In genomic region chr8:121955825-121956500, GRCm38 (mm10) we compare ENCODE assay signal across 15 mouse cellular contexts. TPM values are rescaled to one million over a fixed set of nuclear protein-coding genes. Genes with fewer than 3 reads are reported as not detected.
DNase-seq lines count a peak whose midpoint lies in the region; ATAC-seq and TF ChIP-seq lines count a peak whose summit lies in the region.
"Had no signal": no experiment of that assay in that cellular context is flagged by ENCODE, and none has a peak within 500 bp of the region (broad histone marks: within the 10 kb centered on the region; RNA-seq: fewer than 3 reads in every experiment).

No protein-coding gene starts in this region.

- no peak for DNase-seq in heart, adult 2 months
- no peak for DNase-seq in heart, adult 8-10 months (ENCODE audit: low spot score)
- peak; percentile 100 for DNase-seq in 416B (ENCODE audit: low read depth)
- peak; percentile 60 for DNase-seq in c-Kit-positive CD71-negative TER-119-negative erythroid progenitor cells, embryonic 14.5 days (ENCODE audit: low read depth)
- DNase-seq in liver, embryonic 14.5 days (ENCODE audit: low read depth in 3 of 3, low spot score in 3 of 3) = peak in 1 of 3 experiments; percentile 46
- DNase-seq in left cerebral cortex, adult 2 months (ENCODE audit: extremely low spot score in 1 of 2, low spot score in 2 of 2) = no peak
- DNase-seq in right cerebral cortex, postnatal 25 days = no peak
- no peak for DNase-seq in lung, postnatal 14 days
- DNase-seq: forebrain, postnatal 0 days; layer of hippocampus, adult 9-11 months had no signal

- H3K27ac ChIP-seq in heart, adult 2 months = no peak overlapping the region
- H3K27ac ChIP-seq in liver, embryonic 14.5 days = peak overlapping the region; percentile 4; the same call in 1 of the 2 replicates
- H3K27ac ChIP-seq in left cerebral cortex, adult 2 months = no peak overlapping the region
- H3K27ac ChIP-seq: limb, embryonic 12.5 days had no signal

- no peak for TF ChIP-seq CTCF in heart, adult 2 months (IDR thresholded peaks at IDR 0.05)
- TF ChIP-seq CTCF in liver, embryonic 14.5 days (IDR thresholded peaks at IDR 0.05; ENCODE audit: low read depth) = no peak
- no peak for TF ChIP-seq CTCF in left cerebral cortex, adult 2 months (IDR thresholded peaks at IDR 0.05)

- H3K4me1 ChIP-seq in heart, adult 2 months (ENCODE audit: control insufficient read depth, insufficient read depth, low read length) = peaks cover 5% of the 10 kb centered on the region
- peaks cover 23 to 38% of the 10 kb centered on the region in 2 experiments for H3K4me1 ChIP-seq in liver, embryonic 14.5 days (replicated peaks; ENCODE audit: control insufficient read depth in 2 of 2, insufficient read depth in 2 of 2, low read length in 1 of 2)

- peaks cover 4% of the 10 kb centered on the region; the same call in 1 of the 2 replicates for H3K36me3 ChIP-seq in heart, adult 2 months (ENCODE audit: control insufficient read depth, insufficient read depth, low read length)
- H3K36me3 ChIP-seq in liver, embryonic 14.5 days (replicated peaks; ENCODE audit: control insufficient read depth, insufficient read depth, low read depth) = peaks cover 3% of the 10 kb centered on the region; the same call in 1 of the 2 replicates

- no peak overlapping the region for H3K4me3 ChIP-seq in heart, adult 2 months
- no peak overlapping the region for H3K4me3 ChIP-seq in liver, embryonic 14.5 days (ENCODE audit: insufficient read depth in 1 of 2, low read depth in 2 of 2, low read length in 2 of 2)
- H3K4me3 ChIP-seq in left cerebral cortex, adult 2 months = no peak overlapping the region
- H3K4me3 ChIP-seq: limb, embryonic 12.5 days had no signal

- peak overlapping the region; percentile 25 for H3K4me2 ChIP-seq in liver, embryonic 14.5 days (ENCODE audit: low read depth)
- H3K4me2 ChIP-seq: limb, embryonic 12.5 days had no signal

- TF ChIP-seq EP300 in heart, adult 2 months (IDR thresholded peaks at IDR 0.05; ENCODE audit: insufficient read depth, low read depth, low read length) = no peak
- TF ChIP-seq EP300 in liver, embryonic 14.5 days (IDR thresholded peaks at IDR 0.05; ENCODE audit: low read depth) = peak; percentile 65

- no peak overlapping the region for H3K9ac ChIP-seq in heart, adult 2 months (ENCODE audit: low read depth, low read length)
- H3K9ac ChIP-seq in liver, embryonic 14.5 days (replicated peaks) = no peak overlapping the region
- H3K9ac ChIP-seq: forebrain, postnatal 0 days; limb, embryonic 12.5 days had no signal

- no peaks in the 10 kb centered on the region for H3K27me3 ChIP-seq in heart, adult 2 months (ENCODE audit: control insufficient read depth, insufficient read depth, low read length)
- H3K27me3 ChIP-seq in liver, embryonic 14.5 days (ENCODE audit: control insufficient read depth, insufficient read depth, low read length) = no peaks in the 10 kb centered on the region
- H3K27me3 ChIP-seq: limb, embryonic 12.5 days had no signal

- WGBS in heart, adult 2 months = 49% methylated on average over 1 of the region's 1 CpGs
- 12% methylated on average over 1 of the region's 1 CpGs for WGBS in liver, embryonic 14.5 days (ENCODE audit: insufficient replicate concordance)

- no peaks in the 10 kb centered on the region for H3K9me3 ChIP-seq in liver, embryonic 14.5 days (ENCODE audit: control insufficient read depth, low read length)
- H3K9me3 ChIP-seq: limb, embryonic 12.5 days had no signal

- intact Hi-C loops in heart, adult 2 months (cut with DNase I) = no loop called here
- intact Hi-C loops in left cerebral cortex, adult 2 months (cut with DNase I) = no loop called here

- peak; percentile 64 for ATAC-seq in liver, embryonic 14.5 days (ENCODE audit: insufficient read depth)
- ATAC-seq: forebrain, postnatal 0 days had no signal

- peaks cover 5% of the 10 kb centered on the region for H3K79me2 ChIP-seq in heart, adult 2 months (replicated peaks; ENCODE audit: control insufficient read depth, insufficient read depth, low read length)

- 0 out of 2 replicates have a peak, but pooled peaks have one; percentile 11 for TF ChIP-seq POLR2A in heart, adult 2 months (IDR thresholded peaks at IDR 0.05; ENCODE audit: insufficient read depth, low read depth, low read length)

RNA-seq across cellular contexts. Expression of gene Banp, which starts 6.4 kb away (rescaled TPM):
- total RNA-seq in heart, adult 2 months (2021) = 10 to 100 TPM; 13.1 to 26.9 TPM
- polyA plus RNA-seq in heart, adult 2 months (2012; rRNA removed) = 17.9 and 32.1 TPM in 2 replicates
- 10 to 100 TPM in 3 of 4 experiments, 1 to 10 TPM in 1; 7.6 to 24.8 (median 17.2) TPM for total RNA-seq in heart, adult 8-10 months (2022)
- polyA plus RNA-seq in liver, embryonic 14.5 days (2012; rRNA removed) = 20.8 and 23.0 TPM in 2 replicates
- polyA plus RNA-seq in liver, embryonic 14.5 days (2014; fragmentation: Nextera tagmentation; extraction: Ambion mirVana) = 12.0 and 13.6 TPM in 2 replicates
- total RNA-seq in left cerebral cortex, adult 2 months (2021) = 10 to 100 TPM; 31.4 to 62.5 TPM

RNA-seq across cellular contexts. Expression of gene Car5a, which starts 11.3 kb away (rescaled TPM):
- not detected for total RNA-seq in heart, adult 2 months (2021)
- not detected in 2 replicates for polyA plus RNA-seq in heart, adult 2 months (2012; rRNA removed)
- under 1 TPM in 1 of 4 experiments, not detected in 3; 0.23 TPM for total RNA-seq in heart, adult 8-10 months (2022)
- 0.87 and 1.1 TPM in 2 replicates for polyA plus RNA-seq in liver, embryonic 14.5 days (2012; rRNA removed)
- polyA plus RNA-seq in liver, embryonic 14.5 days (2014; fragmentation: Nextera tagmentation; extraction: Ambion mirVana) = 1.3 and 1.4 TPM in 2 replicates
- not detected for total RNA-seq in left cerebral cortex, adult 2 months (2021)
- total RNA-seq: adrenal gland, adult 18-20 months; forebrain, postnatal 0 days; neutrophil, adult 5-6 weeks had no signal
- polyA plus RNA-seq: heart, postnatal 0 days; kidney, embryonic 16.5 days had no signal

RNA-seq across cellular contexts. Expression of gene Slc7a5, which starts 48.5 kb away (rescaled TPM):
- total RNA-seq in heart, adult 2 months (2021) = 1 to 10 TPM; 3.1 to 4.6 TPM
- 5.0 and 5.2 TPM in 2 replicates for polyA plus RNA-seq in heart, adult 2 months (2012; rRNA removed)
- total RNA-seq in heart, adult 8-10 months (2022) = 1 to 10 TPM; 3.8 to 4.8 (median 4.2) TPM
- polyA plus RNA-seq in liver, embryonic 14.5 days (2012; rRNA removed) = 40.0 and 40.9 TPM in 2 replicates
- polyA plus RNA-seq in liver, embryonic 14.5 days (2014; fragmentation: Nextera tagmentation; extraction: Ambion mirVana) = 36.7 and 40.7 TPM in 2 replicates
- total RNA-seq in left cerebral cortex, adult 2 months (2021) = 10 to 100 TPM; 61.5 to 63.2 TPM

Comparison
In these comparisons a context has a peak if more than half of its experiments do, and no peak if none do; other contexts are left out.
1. DNase-seq: peak in 416B (single experiment) and c-Kit-positive CD71-negative TER-119-negative erythroid progenitor cells, embryonic 14.5 days (single experiment); none in heart, adult 2 months (0 of 2), heart, adult 8-10 months (single experiment), left cerebral cortex, adult 2 months (0 of 2), right cerebral cortex, postnatal 25 days (single experiment) and lung, postnatal 14 days (single experiment).
2. RNA of gene Slc7a5, which starts 48.5 kb away (total RNA-seq): 61.5 to 63.2 TPM in left cerebral cortex, adult 2 months; 3.1 to 4.6 TPM in heart, adult 2 months and 3.8 to 4.8 TPM in heart, adult 8-10 months; every median in the first group is over 10 times any median in the second.